Mouse (Mus musculus): ENCODE data around the gene Slc17a8.

- no peak for TF ChIP-seq CTCF (IDR thresholded peaks at IDR 0.05; ENCODE audit: borderline replicate concordance, extremely low read depth, insufficient read depth, insufficient read length)
- no peak for TF ChIP-seq POLR2A (IDR thresholded peaks at IDR 0.05; ENCODE audit: borderline replicate concordance, extremely low read depth, insufficient read depth, insufficient read length, poor library complexity, severe bottlenecking)
Measured at GRCm38 (mm10) chr10:89631831-89632230, 10.8 kb upstream of the Slc17a8 start.
